Mouse (Mus musculus): ENCODE measurements around the gene Bcas3. TPM values are rescaled to one million over a fixed set of nuclear protein-coding genes. Genes with fewer than 3 reads are reported as not detected.
"Not testable (repeated sequence)": the region's sequence is repeated elsewhere in the genome, so short reads cannot be mapped to it uniquely, and the experiment has no call there.

Gene Bcas3
- polyA plus RNA-seq, 1 experiment from 2014 or later = 33.3 TPM

DNA sequence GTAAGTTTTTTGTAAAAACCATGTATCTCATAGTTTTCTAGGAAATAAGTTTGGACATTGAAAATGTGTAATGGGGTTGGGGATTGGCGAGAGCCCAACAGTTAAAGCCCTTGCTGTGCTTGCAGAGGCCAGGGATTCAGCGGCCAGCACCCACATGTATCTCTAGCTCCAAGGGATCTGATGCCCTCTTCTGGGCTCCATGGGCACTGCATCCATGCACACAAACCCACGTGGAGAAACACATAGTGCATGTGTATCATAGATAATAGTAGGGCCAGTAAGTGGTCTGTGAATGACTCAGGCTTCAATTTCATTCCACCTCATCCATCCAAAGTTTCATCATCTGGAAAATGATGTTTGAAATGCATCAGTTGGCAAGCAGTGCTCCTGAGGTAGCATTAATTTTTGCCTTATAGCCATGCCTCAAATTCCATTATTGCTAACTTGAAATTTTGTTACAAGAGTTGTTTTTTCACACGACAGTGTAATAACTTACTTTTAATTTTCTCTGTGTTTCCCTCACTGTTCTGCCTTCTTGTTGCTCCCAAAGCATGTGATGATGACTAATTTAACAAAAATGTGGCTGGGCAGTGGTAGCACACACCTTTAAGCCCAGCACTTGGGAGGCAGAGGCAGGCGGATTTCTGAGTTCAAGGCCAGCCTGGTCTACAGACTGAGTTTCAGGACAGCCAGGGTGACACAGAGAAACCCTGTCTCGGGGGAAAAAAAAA lies 129.9 kb downstream of the Bcas3 start:
- Histone ChIP-seq H3K4me3 (ENCODE audit: low read depth, low read length) (no peak overlapping the region), H3K9ac (ENCODE audit: low read depth, low read length) (no peak overlapping the region), H3K36me3 (ENCODE audit: control insufficient read depth, insufficient read depth, low read length) (no peaks in the 10 kb centered on the region), H3K4me2 (replicated peaks; ENCODE audit: low read depth, low read length) (no peak overlapping the region), H3K9me3 (ENCODE audit: control insufficient read depth, low read length) (no peaks in the 10 kb centered on the region), H3K27me3 (ENCODE audit: control insufficient read depth, insufficient read depth, low read length) (no peaks in the 10 kb centered on the region), H3K27ac (ENCODE audit: low read depth, low read length) (no peak overlapping the region), H3K4me1 (replicated peaks; ENCODE audit: control insufficient read depth, insufficient read depth, low read length) (no peaks in the 10 kb centered on the region)
- ATAC-seq (ENCODE audit: low FRiP score) (no peak), DNase-seq (ENCODE audit: low spot score) (peak; percentile 25)
- 68% methylated on average over 6 of the region's 6 CpGs for WGBS

- Histone ChIP-seq H3K27me3 (ENCODE audit: control insufficient read depth, insufficient read depth, low read length) (no peaks in the 10 kb centered on the region), H3K4me2 (replicated peaks; ENCODE audit: low read depth, low read length) (no peak overlapping the region), H3K4me3 (ENCODE audit: low read depth, low read length) (no peak overlapping the region), H3K9ac (ENCODE audit: low read depth, low read length) (no peak overlapping the region), H3K9me3 (ENCODE audit: control insufficient read depth, low read length) (no peaks in the 10 kb centered on the region), H3K36me3 (ENCODE audit: control insufficient read depth, insufficient read depth, low read length) (no peaks in the 10 kb centered on the region), H3K4me1 (replicated peaks; ENCODE audit: control insufficient read depth, insufficient read depth, low read length) (no peaks in the 10 kb centered on the region), H3K27ac (ENCODE audit: low read depth, low read length) (no peak overlapping the region)
- ATAC-seq (ENCODE audit: low FRiP score) (no peak), DNase-seq (ENCODE audit: low spot score) (no peak)
- WGBS = 92% methylated on average over 6 of the region's 6 CpGs
These were observed 132.4 kb downstream of the Bcas3 start for GRCm38 (mm10) chr11:85485197-85485940.

- Histone ChIP-seq H3K27ac (ENCODE audit: low read depth, low read length) (no peak overlapping the region), H3K9me3 (ENCODE audit: control insufficient read depth, low read length) (no peaks in the 10 kb centered on the region), H3K9ac (ENCODE audit: low read depth, low read length) (no peak overlapping the region), H3K4me1 (replicated peaks; ENCODE audit: control insufficient read depth, insufficient read depth, low read length) (no peaks in the 10 kb centered on the region), H3K36me3 (ENCODE audit: control insufficient read depth, insufficient read depth, low read length) (no peaks in the 10 kb centered on the region), H3K4me2 (replicated peaks; ENCODE audit: low read depth, low read length) (no peak overlapping the region), H3K4me3 (ENCODE audit: low read depth, low read length) (no peak overlapping the region), H3K27me3 (ENCODE audit: control insufficient read depth, insufficient read depth, low read length) (no peaks in the 10 kb centered on the region)
- DNase-seq (ENCODE audit: low spot score) (no peak), ATAC-seq (ENCODE audit: low FRiP score) (no peak)
- WGBS = 60% methylated on average over 7 of the region's 7 CpGs
These were observed 134.5 kb downstream of the Bcas3 start for GRCm38 (mm10) chr11:85487501-85487900.

GRCm38 (mm10) chr11:85492231-85492630 lies 139.3 kb downstream of the Bcas3 start:
- no peaks in the 10 kb centered on the region for H3K4me1 ChIP-seq (replicated peaks; ENCODE audit: control insufficient read depth, insufficient read depth, low read length)
- no peaks in the 10 kb centered on the region for H3K9me3 ChIP-seq (ENCODE audit: control insufficient read depth, low read length)
- H3K4me3 ChIP-seq (ENCODE audit: low read depth, low read length) = no peak overlapping the region
- H3K9ac ChIP-seq (ENCODE audit: low read depth, low read length) = no peak overlapping the region
- 49% methylated on average over 12 of the region's 12 CpGs for WGBS
- H3K27me3 ChIP-seq (ENCODE audit: control insufficient read depth, insufficient read depth, low read length) = no peaks in the 10 kb centered on the region
- no peak overlapping the region for H3K27ac ChIP-seq (ENCODE audit: low read depth, low read length)
- ATAC-seq (ENCODE audit: low FRiP score) (no peak), DNase-seq (ENCODE audit: low spot score) (no peak)
- H3K36me3 ChIP-seq (ENCODE audit: control insufficient read depth, insufficient read depth, low read length) = no peaks in the 10 kb centered on the region
- no peak overlapping the region for H3K4me2 ChIP-seq (replicated peaks; ENCODE audit: low read depth, low read length)

DNA sequence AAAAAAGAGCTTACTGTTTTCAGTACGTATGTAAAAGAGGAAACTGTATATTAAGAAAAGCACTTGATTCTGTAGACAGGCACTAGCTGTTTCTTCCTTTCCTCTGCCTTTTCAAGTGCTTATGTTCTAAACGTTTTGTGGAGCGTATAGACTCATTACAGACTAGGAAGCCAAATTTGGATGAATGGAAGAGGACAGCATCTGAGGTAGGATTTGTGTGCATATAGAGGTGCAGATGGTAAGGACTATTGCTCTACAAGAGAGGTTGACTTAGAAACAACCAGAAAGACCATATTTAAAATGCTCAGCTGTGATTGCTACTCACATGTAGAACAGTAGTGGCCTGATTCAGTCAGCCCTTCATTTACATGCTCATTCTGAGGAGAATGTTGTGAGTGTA lies 139.7 kb downstream of the Bcas3 start:
- Histone ChIP-seq H3K4me3 (ENCODE audit: low read depth, low read length) (no peak overlapping the region), H3K4me1 (replicated peaks; ENCODE audit: control insufficient read depth, insufficient read depth, low read length) (no peaks in the 10 kb centered on the region), H3K36me3 (ENCODE audit: control insufficient read depth, insufficient read depth, low read length) (no peaks in the 10 kb centered on the region), H3K27ac (ENCODE audit: low read depth, low read length) (no peak overlapping the region), H3K9me3 (ENCODE audit: control insufficient read depth, low read length) (no peaks in the 10 kb centered on the region), H3K27me3 (ENCODE audit: control insufficient read depth, insufficient read depth, low read length) (no peaks in the 10 kb centered on the region), H3K4me2 (replicated peaks; ENCODE audit: low read depth, low read length) (no peak overlapping the region), H3K9ac (ENCODE audit: low read depth, low read length) (no peak overlapping the region)
- no peak for DNase-seq (ENCODE audit: low spot score)
- ATAC-seq (ENCODE audit: low FRiP score) = no peak
- 83% methylated on average over 3 of the region's 3 CpGs for WGBS

- H3K4me2 ChIP-seq (replicated peaks; ENCODE audit: low read depth, low read length) = no peak overlapping the region
- DNase-seq (ENCODE audit: low spot score) (no peak), ATAC-seq (ENCODE audit: low FRiP score) (no peak)
- H3K27me3 ChIP-seq (ENCODE audit: control insufficient read depth, insufficient read depth, low read length) = no peaks in the 10 kb centered on the region
- H3K36me3 ChIP-seq (ENCODE audit: control insufficient read depth, insufficient read depth, low read length) = no peaks in the 10 kb centered on the region
- no peak overlapping the region for H3K4me3 ChIP-seq (ENCODE audit: low read depth, low read length)
- no peak overlapping the region for H3K27ac ChIP-seq (ENCODE audit: low read depth, low read length)
- WGBS = 94% methylated on average over 5 of the region's 5 CpGs
- no peaks in the 10 kb centered on the region for H3K4me1 ChIP-seq (replicated peaks; ENCODE audit: control insufficient read depth, insufficient read depth, low read length)
- H3K9ac ChIP-seq (ENCODE audit: low read depth, low read length) = no peak overlapping the region
- no peaks in the 10 kb centered on the region for H3K9me3 ChIP-seq (ENCODE audit: control insufficient read depth, low read length)
These were observed 146.6 kb downstream of the Bcas3 start for GRCm38 (mm10) chr11:85499561-85499960.

GRCm38 (mm10) chr11:85502031-85502430 lies 149.1 kb downstream of the Bcas3 start:
- no peaks in the 10 kb centered on the region for H3K4me1 ChIP-seq (replicated peaks; ENCODE audit: control insufficient read depth, insufficient read depth, low read length)
- H3K9me3 ChIP-seq (ENCODE audit: control insufficient read depth, low read length) = no peaks in the 10 kb centered on the region
- no peak overlapping the region for H3K4me3 ChIP-seq (ENCODE audit: low read depth, low read length)
- WGBS = 72% methylated on average over 3 of the region's 3 CpGs
- DNase-seq (ENCODE audit: low spot score) (no peak), ATAC-seq (ENCODE audit: low FRiP score) (no peak)
- no peak overlapping the region for H3K4me2 ChIP-seq (replicated peaks; ENCODE audit: low read depth, low read length)
- no peaks in the 10 kb centered on the region for H3K36me3 ChIP-seq (ENCODE audit: control insufficient read depth, insufficient read depth, low read length)
- H3K27me3 ChIP-seq (ENCODE audit: control insufficient read depth, insufficient read depth, low read length) = no peaks in the 10 kb centered on the region
- H3K27ac ChIP-seq (ENCODE audit: low read depth, low read length) = no peak overlapping the region
- no peak overlapping the region for H3K9ac ChIP-seq (ENCODE audit: low read depth, low read length)

GRCm38 (mm10) chr11:85504812-85505211 lies 151.8 kb downstream of the Bcas3 start:
- not testable (repeated sequence) for ATAC-seq (ENCODE audit: low FRiP score); H3K9ac ChIP-seq (ENCODE audit: low read depth, low read length); H3K9me3 ChIP-seq (ENCODE audit: control insufficient read depth, low read length); DNase-seq (ENCODE audit: low spot score); H3K27ac ChIP-seq (ENCODE audit: low read depth, low read length); H3K27me3 ChIP-seq (ENCODE audit: control insufficient read depth, insufficient read depth, low read length); H3K4me1 ChIP-seq (replicated peaks; ENCODE audit: control insufficient read depth, insufficient read depth, low read length); H3K4me3 ChIP-seq (ENCODE audit: low read depth, low read length); H3K36me3 ChIP-seq (ENCODE audit: control insufficient read depth, insufficient read depth, low read length); H3K4me2 ChIP-seq (replicated peaks; ENCODE audit: low read depth, low read length)
- WGBS = 45% methylated on average over 4 of the region's 4 CpGs

DNA sequence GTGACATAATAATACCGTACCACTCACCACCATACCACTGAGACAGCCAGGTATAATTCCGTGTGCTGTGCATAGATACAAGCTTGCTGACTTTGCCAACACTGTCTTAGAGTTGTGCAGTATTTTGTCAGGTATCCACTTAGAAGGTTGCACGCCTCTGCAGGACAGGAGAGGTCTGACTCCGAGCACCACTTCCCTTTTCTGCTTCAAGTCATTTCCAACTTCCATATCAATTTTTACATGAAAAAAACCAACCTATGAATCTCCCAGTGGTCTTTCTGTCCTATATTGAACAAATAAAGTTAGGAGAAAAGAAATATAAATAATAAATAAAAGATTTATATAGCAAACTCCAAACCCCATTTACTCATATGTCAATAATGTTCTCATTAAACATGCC lies 152.8 kb downstream of the Bcas3 start:
- no peak overlapping the region for H3K27ac ChIP-seq (ENCODE audit: low read depth, low read length)
- H3K9me3 ChIP-seq (ENCODE audit: control insufficient read depth, low read length) = no peaks in the 10 kb centered on the region
- no peak overlapping the region for H3K4me3 ChIP-seq (ENCODE audit: low read depth, low read length)
- ATAC-seq (ENCODE audit: low FRiP score) (no peak), DNase-seq (ENCODE audit: low spot score) (no peak)
- no peak overlapping the region for H3K4me2 ChIP-seq (replicated peaks; ENCODE audit: low read depth, low read length)
- WGBS = 92% methylated on average over 4 of the region's 4 CpGs
- no peak overlapping the region for H3K9ac ChIP-seq (ENCODE audit: low read depth, low read length)
- H3K4me1 ChIP-seq (replicated peaks; ENCODE audit: control insufficient read depth, insufficient read depth, low read length) = no peaks in the 10 kb centered on the region
- no peaks in the 10 kb centered on the region for H3K36me3 ChIP-seq (ENCODE audit: control insufficient read depth, insufficient read depth, low read length)
- no peaks in the 10 kb centered on the region for H3K27me3 ChIP-seq (ENCODE audit: control insufficient read depth, insufficient read depth, low read length)
